Mouse (Mus musculus) monocyte, adult 5-6 weeks (primary cell): ENCODE data around the gene Nova2. TPM values are rescaled to one million over a fixed set of nuclear protein-coding genes. Genes with fewer than 3 reads are reported as not detected.
A peak's percentile ranks its signal among the peaks of the same experiment; 100 is the strongest.

Source experiments
- ATAC-seq: fragments of 153-309, 156-312 bp; replicated peaks from 2 replicates; pipeline ENCODE4 v1.8.0; 2017; ENCODE audit warnings: mild to moderate bottlenecking; ENCODE audit not compliant: low TSS enrichment, insufficient number of reproducible peaks, severe bottlenecking, poor library complexity, low FRiP score
- total RNA-seq: library from RNA; stranded (forward); fragments of 200-1000, 200-491, 200-594 nt; gene quantifications from 3 replicates; pipeline ENCODE4 v1.2.3, GENCODE M21; 2017

The Nova2 gene
- total RNA-seq: not detected in 3 replicates

DNA sequence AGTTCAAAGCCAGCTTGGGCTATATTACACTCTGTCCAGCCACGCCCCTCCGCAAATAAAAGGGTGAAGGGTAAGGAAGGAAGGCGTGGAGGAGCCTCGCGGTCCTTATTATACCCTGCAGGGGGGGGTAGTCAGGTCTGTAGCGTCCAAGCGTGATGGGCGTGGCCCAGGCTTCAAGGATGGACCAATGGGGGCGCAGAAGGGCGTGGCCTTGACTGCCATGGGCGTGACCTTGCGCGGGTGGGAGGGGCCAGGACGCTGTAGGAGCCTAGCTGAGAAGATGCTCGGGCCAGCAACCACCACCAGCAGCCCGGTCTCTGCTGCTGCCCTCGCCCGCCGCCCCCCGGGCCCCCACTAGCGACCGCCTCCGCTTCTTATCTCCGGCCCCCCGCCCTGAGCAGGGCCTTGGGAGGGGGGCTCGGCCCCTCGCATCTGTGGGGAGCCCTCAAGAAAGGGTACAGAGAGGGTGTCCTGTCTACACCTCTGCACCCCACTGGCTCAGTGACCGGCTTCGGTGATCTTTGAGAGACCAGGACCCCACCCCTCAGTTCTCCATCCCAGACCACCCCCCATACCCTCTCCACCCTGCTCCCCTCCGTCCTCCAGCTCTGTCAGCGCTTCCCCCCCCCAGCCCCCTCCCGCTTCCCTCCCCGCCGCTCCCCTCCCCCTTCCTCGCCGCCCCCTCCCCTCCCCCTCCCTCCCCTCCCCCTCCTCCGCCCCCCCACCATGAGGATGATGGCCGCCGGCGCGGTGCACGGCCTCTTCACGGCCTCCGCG, at the start of gene Nova2:
Gene Nova2, plus strand, starts transcription at position 727 of the 777 bp plus-strand sequence.
- ATAC-seq: peak; percentile 50

DNA sequence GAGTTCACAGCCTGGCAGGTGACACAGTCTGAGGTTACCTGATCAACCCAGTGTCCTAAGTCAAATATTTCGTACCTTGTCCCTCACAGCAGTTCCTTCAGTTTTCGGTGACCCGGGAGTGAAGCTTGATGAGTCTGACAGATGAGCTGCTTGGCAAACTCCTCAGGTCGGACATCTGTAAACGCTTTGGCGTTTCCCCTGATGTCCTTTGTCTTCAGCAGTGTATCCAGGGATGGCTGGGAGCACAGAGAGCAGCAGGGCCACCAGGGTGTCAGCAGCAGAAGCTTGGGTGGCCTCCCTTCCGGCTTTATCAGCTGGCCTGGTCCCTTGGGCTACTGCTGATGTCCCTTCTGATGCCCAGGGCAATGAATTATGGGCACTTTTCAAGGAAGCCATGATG, 47.0 kb upstream of the Nova2 start:
- ATAC-seq: no peak

- ATAC-seq: peak; percentile 78
Observed at GRCm38 (mm10) chr7:18883991-18884744, 41.5 kb upstream of the Nova2 start.

DNA sequence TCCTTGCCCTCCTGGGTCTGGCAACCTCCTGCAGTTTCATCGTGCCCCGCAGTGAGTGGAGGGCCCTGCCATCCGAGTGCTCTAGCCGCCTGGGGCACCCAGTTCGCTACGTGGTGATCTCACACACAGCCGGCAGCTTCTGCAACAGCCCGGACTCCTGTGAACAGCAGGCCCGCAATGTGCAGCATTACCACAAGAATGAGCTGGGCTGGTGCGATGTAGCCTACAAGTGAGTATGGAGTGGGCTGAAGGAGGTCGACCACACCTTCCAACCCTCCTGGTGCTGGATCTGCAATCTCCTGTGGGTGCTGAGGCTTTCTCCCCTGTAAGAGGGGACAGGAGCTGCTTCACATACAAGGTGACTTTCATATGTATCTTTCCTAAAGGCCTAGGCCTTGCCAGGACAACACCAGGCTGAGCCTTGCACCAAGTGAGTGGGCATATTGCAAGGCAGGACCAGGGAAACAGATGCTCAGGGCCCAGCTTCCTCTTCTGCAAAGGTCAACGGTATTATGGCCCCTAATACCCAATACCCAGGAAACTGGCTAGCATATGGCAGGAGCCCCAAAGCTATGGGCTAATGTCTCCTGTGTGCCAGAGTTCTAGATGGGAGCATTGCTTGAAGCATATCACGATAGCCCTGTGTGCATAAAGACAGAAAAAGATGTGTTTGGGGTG, 40.8 kb upstream of the Nova2 start:
- ATAC-seq: peak; percentile 37

DNA sequence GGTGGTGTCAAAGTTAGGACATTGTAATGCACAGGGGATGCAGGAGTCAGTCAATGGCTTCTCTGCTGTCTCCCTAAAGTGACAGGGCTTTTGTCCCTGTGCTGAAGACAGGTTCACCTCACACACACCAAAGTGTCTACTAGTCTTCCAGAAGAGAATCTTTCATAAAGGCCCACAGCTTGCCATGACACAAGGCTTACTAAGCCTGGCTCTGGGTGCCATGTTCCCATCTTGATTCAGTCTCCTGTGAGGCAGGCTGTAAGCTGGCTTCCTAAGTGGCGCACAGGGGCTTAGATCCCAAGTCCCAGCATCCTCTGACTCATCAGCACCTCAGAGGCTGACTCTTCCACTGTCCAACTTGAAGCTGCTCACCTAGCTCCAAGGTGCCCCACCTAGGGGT, 38.7 kb upstream of the Nova2 start:
- ATAC-seq: no peak

DNA sequence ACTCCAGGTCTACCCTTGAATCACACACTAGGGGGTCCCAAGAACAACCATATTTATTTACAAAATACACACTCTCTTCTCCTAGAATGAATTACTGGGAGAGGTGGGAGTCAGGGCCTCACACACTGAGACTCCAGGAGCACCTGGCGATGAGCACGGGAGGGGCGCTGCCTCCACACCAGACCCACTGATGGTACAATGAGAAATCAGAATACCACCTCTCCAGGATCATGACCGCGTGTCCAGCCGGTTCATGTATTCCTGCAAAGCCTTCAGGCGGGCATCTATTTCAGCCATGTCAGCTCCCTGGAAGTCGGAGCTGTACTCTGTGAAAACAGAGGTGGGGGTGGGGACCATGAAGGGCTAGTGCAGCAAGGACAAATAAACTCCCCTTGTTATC, 34.8 kb upstream of the Nova2 start:
- no peak for ATAC-seq

DNA sequence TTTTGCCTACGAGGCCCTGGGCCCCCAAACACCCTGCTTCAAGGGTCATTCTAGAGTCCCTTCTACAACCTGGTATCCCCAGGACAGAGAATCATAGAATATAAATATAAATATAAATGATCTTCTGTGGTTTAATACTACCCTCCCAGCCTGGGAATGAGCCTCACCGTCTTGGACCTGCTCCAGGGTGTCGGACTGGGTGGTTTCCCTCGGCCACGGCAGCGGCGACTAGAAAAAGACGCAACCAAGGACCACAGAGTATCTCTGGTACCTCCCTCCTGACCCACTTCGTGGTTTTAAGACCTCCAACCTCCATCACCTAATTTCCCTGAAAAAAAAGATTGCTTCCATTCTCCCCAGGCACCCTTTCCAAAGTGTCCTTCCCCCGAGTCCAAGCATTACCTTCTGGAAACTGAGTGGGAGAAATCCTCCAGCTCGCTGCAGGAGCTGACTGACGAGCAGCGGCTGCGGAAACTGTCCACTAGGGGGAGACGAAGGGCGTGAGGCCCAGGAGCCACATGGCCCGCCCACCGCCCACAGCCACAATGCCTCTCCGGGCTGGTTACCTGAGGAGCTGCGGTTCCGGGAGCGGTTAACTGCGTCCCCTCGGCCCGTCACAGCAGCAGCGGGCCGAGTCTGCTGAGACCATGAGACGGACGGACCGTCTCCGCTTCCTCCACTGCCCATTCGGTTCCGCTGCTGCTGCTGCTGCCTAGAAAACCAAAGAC, 33.7 kb upstream of the Nova2 start:
- peak; percentile 85 for ATAC-seq

- no peak for ATAC-seq
Observed at GRCm38 (mm10) chr7:18893009-18893408, 32.7 kb upstream of the Nova2 start.

GRCm38 (mm10) chr7:18893651-18894430, 31.8 kb upstream of the Nova2 start:
- ATAC-seq: no peak

GRCm38 (mm10) chr7:18896536-18896935, 29.2 kb upstream of the Nova2 start:
- no peak for ATAC-seq

- no peak for ATAC-seq
Observed at GRCm38 (mm10) chr7:18900513-18900912, 25.2 kb upstream of the Nova2 start.

DNA sequence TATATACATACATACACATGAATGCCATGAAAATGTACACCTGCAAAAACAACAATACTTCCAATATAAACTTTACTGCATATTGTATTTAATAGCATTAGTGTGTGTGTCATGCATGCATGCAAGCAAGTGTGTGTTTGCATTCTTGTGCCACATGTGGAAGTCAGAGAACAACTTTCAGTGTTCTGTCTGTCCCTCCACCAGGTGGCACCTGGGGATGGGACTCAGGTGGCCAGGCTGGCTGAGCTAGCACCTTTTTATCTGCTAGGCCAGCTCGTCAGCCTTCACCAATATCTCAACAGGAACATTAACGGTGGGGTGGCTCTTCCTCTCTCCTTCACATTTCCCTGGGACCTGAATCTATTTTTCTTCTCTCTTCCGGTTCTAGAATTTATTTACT, 23.2 kb upstream of the Nova2 start:
- ATAC-seq: no peak

DNA sequence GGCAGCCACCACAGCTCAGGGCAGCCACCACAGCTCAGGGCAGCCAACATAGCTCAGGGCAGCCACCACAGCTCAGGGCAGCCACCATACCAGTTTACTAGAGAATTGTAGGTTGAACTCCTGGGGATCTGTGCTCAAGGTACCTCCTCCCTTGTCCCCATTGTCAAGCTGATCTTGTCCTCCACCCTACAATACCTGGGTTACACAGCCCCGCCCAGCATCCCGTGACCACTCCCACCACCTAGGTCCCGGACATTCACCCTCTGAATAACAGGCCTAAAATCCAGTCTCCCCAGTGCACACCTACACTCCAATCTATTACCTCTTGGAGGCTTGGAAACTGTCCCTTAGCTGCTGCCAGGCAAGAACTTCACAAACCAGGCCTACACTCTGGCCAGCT, 20.7 kb upstream of the Nova2 start:
- no peak for ATAC-seq

DNA sequence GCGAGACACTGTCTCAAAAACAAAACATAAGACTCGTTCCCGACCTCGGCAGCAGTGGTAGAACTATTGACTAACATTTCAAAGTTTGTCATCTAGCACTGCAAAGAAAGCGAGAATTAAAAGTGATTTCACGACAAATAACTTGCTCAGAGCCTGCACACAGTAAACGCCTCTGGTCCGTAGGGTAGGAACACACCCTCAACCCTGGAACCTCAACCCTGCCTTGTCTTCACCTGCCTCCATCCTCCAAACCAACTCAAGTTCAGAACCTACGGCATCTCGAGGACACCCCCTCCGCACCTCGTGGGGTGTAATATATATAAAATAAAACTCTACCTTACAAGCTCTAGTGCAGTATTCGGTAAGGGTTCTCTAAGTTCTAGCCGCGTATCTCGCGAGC, 15.9 kb upstream of the Nova2 start:
- ATAC-seq: no peak

GRCm38 (mm10) chr7:18910241-18910831, 15.4 kb upstream of the Nova2 start, which contains the start of gene Ccdc61:
Gene Ccdc61, minus strand, starts transcription at chr7:18910415.
- peak; percentile 99 for ATAC-seq

- ATAC-seq: no peak
Observed at GRCm38 (mm10) chr7:18916254-18916653, 9.4 kb upstream of the Nova2 start.

DNA sequence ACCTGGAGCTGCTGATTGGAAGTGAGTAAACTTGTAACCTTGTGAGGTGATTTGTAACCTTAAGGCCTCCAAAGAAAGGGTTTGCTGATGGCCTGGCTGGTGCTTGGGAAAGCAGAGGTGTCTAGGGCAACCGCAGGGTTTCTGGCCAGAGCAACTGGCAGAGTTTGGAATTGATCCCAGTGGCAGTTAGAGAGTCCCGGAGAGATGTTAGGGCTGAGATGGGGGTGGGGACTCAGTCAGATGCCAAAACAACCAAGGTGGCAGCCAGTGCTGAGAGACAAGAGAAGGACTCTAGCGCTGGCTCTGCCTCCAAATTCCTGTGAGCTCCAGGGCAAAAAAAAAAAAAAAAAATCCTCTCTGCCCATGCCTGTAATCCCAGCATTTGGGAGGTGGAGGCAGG, 7.8 kb upstream of the Nova2 start:
- ATAC-seq: no peak

- ATAC-seq: no peak
Observed at GRCm38 (mm10) chr7:18921069-18921468, 4.6 kb upstream of the Nova2 start.
